Mouse (Mus musculus): ENCODE data around the gene Hap1.
"Not testable (repeated sequence)": the region's sequence is repeated elsewhere in the genome, so short reads cannot be mapped to it uniquely, and the experiment has no call there.

Hap1 gene

GRCm38 (mm10) chr11:100391081-100391883, 35.4 kb upstream of the Hap1 start:
- peak; percentile 78 to 86 for DNase-seq (ENCODE audit: inconsistent age in 2 of 2, low spot score in 1 of 2)

- DNase-seq (ENCODE audit: inconsistent age in 2 of 2, low spot score in 1 of 2): peak; percentile 69 to 72
Observed at GRCm38 (mm10) chr11:100389931-100390445, 34.1 kb upstream of the Hap1 start.

- peak; percentile 77 to 91 for DNase-seq (ENCODE audit: inconsistent age in 2 of 2, low spot score in 1 of 2)
Observed at GRCm38 (mm10) chr11:100388588-100388987, 32.7 kb upstream of the Hap1 start.

GRCm38 (mm10) chr11:100387589-100388375, 31.9 kb upstream of the Hap1 start:
- peak in 1 of 2 experiments; percentile 67 for DNase-seq (ENCODE audit: inconsistent age in 2 of 2, low spot score in 1 of 2)

GRCm38 (mm10) chr11:100387111-100387510, 31.2 kb upstream of the Hap1 start:
- no peak for DNase-seq (ENCODE audit: inconsistent age in 2 of 2, low spot score in 1 of 2)

- DNase-seq (ENCODE audit: inconsistent age in 2 of 2, low spot score in 1 of 2): no peak
Observed at GRCm38 (mm10) chr11:100386586-100386985, 30.7 kb upstream of the Hap1 start.

- no peak for DNase-seq (ENCODE audit: inconsistent age in 2 of 2, low spot score in 1 of 2)
Observed at GRCm38 (mm10) chr11:100385016-100385415, 29.1 kb upstream of the Hap1 start.

- no peak for DNase-seq (ENCODE audit: inconsistent age in 2 of 2, low spot score in 1 of 2)
Observed at GRCm38 (mm10) chr11:100382682-100383081, 26.8 kb upstream of the Hap1 start.

GRCm38 (mm10) chr11:100379311-100379710, 23.4 kb upstream of the Hap1 start:
- DNase-seq (ENCODE audit: inconsistent age in 2 of 2, low spot score in 1 of 2): no peak

- DNase-seq (ENCODE audit: inconsistent age in 2 of 2, low spot score in 1 of 2): no peak
Observed at GRCm38 (mm10) chr11:100378446-100378845, 22.5 kb upstream of the Hap1 start.

GRCm38 (mm10) chr11:100377989-100378388, 22.1 kb upstream of the Hap1 start:
- DNase-seq (ENCODE audit: inconsistent age in 2 of 2, low spot score in 1 of 2): no peak

GRCm38 (mm10) chr11:100376746-100377389, 20.9 kb upstream of the Hap1 start:
- DNase-seq (ENCODE audit: inconsistent age in 2 of 2, low spot score in 1 of 2): no peak

- DNase-seq (ENCODE audit: inconsistent age in 2 of 2, low spot score in 1 of 2): no peak
Observed at GRCm38 (mm10) chr11:100376005-100376404, 20.1 kb upstream of the Hap1 start.

- DNase-seq (ENCODE audit: inconsistent age in 2 of 2, low spot score in 1 of 2): no peak
Observed at GRCm38 (mm10) chr11:100375127-100375526, 19.2 kb upstream of the Hap1 start.

- DNase-seq (ENCODE audit: inconsistent age in 2 of 2, low spot score in 1 of 2): no peak
Observed at GRCm38 (mm10) chr11:100371981-100372558, 16.1 kb upstream of the Hap1 start.

- DNase-seq (ENCODE audit: inconsistent age in 2 of 2, low spot score in 1 of 2): no peak
Observed at GRCm38 (mm10) chr11:100369822-100370221, 13.9 kb upstream of the Hap1 start.

- DNase-seq (ENCODE audit: inconsistent age in 2 of 2, low spot score in 1 of 2): no peak
Observed at GRCm38 (mm10) chr11:100369145-100369544, 13.2 kb upstream of the Hap1 start.

- DNase-seq (ENCODE audit: inconsistent age in 2 of 2, low spot score in 1 of 2): peak; percentile 72 to 89
Observed at GRCm38 (mm10) chr11:100362979-100363562, 7.1 kb upstream of the Hap1 start.

GRCm38 (mm10) chr11:100362209-100362978, 6.5 kb upstream of the Hap1 start:
- DNase-seq (ENCODE audit: inconsistent age in 2 of 2, low spot score in 1 of 2): peak; percentile 77 to 94

- not testable (repeated sequence) for DNase-seq (ENCODE audit: inconsistent age in 2 of 2, low spot score in 1 of 2)
Observed at GRCm38 (mm10) chr11:100361059-100361458, 5.1 kb upstream of the Hap1 start.

All from adrenal gland, adult (tissue).